Mouse (Mus musculus) T-helper 1 cell (primary cell): Measurements from ENCODE around the gene Wdr6.

Experiments used
- in situ Hi-C: fragments of 300-600 bp; cut with MboI, MseI; formaldehyde crosslinking; loops from one replicate; pipeline ENCODE4 v1.15.1; 2025; ENCODE audit warnings: high pct_unique_total_duplicates

The Wdr6 gene

GRCm38 (mm10) chr9:108573774-108574690, 4.5 kb downstream of the Wdr6 start:
- in situ Hi-C loops = loop anchor here (5.0 kb wide), 1 partner anchor 73 kb away; the partner anchor contains the start of gene Arih2

- in situ Hi-C loops = loop anchor here (5.0 kb wide), 1 partner anchor 75 kb away; the partner anchor contains the start of gene Arih2
These were observed 6.2 kb downstream of the Wdr6 start for GRCm38 (mm10) chr9:108572321-108572720.

GRCm38 (mm10) chr9:108571401-108571973, 7.1 kb downstream of the Wdr6 start:
- in situ Hi-C loops = loop anchor here (5.0 kb wide), 1 partner anchor 76 kb away; the partner anchor contains the start of gene Arih2

- in situ Hi-C loops = loop anchor here (5.0 kb wide), 1 partner anchor 77 kb away; the partner anchor contains the start of gene Arih2
These were observed 8.2 kb downstream of the Wdr6 start for GRCm38 (mm10) chr9:108570207-108570896.

- in situ Hi-C loops = loop anchor here (5.0 to 10.0 kb wide), 2 partner anchors 78 to 1305 kb away; partner anchors contain the start of genes Arih2 and Cdc25a
These were observed 8.9 kb downstream of the Wdr6 start, which contains the start of gene Dalrd3 for GRCm38 (mm10) chr9:108569381-108570206. Gene Dalrd3, plus strand, starts transcription at chr9:108569886.

GRCm38 (mm10) chr9:108568511-108568921, 10.0 kb downstream of the Wdr6 start:
- in situ Hi-C loops = loop anchor here (10.0 kb wide), 1 partner anchor 1306 kb away; the partner anchor contains the start of gene Cdc25a

GRCm38 (mm10) chr9:108567931-108568419, 10.6 kb downstream of the Wdr6 start:
- in situ Hi-C loops = loop anchor here (10.0 kb wide), 1 partner anchor 1307 kb away; the partner anchor contains the start of gene Cdc25a

- in situ Hi-C loops = loop anchor here (10.0 kb wide), 1 partner anchor 1308 kb away; the partner anchor contains the start of gene Cdc25a
These were observed 11.4 kb downstream of the Wdr6 start, which contains the start of gene Ndufaf3 for GRCm38 (mm10) chr9:108566815-108567776. Gene Ndufaf3, minus strand, starts transcription at chr9:108567434.

GRCm38 (mm10) chr9:108565881-108566814, 12.4 kb downstream of the Wdr6 start:
- in situ Hi-C loops = loop anchor here (10.0 kb wide), 1 partner anchor 1309 kb away; the partner anchor contains the start of gene Cdc25a

GRCm38 (mm10) chr9:108564131-108564530, 14.4 kb downstream of the Wdr6 start:
- in situ Hi-C loops = loop anchor here (10.0 kb wide), 1 partner anchor 1311 kb away; the partner anchor contains the start of gene Cdc25a

GRCm38 (mm10) chr9:108563671-108564070, 14.9 kb downstream of the Wdr6 start:
- in situ Hi-C loops = loop anchor here (10.0 kb wide), 1 partner anchor 1311 kb away; the partner anchor contains the start of gene Cdc25a

- in situ Hi-C loops = loop anchor here (10.0 kb wide), 1 partner anchor 1314 kb away; the partner anchor contains the start of gene Cdc25a
These were observed 18.2 kb downstream of the Wdr6 start, which contains the start of gene Impdh2 for GRCm38 (mm10) chr9:108560227-108560841. Gene Impdh2, plus strand, starts transcription at chr9:108560286.

- in situ Hi-C loops = no loop called here
These were observed 19.4 kb downstream of the Wdr6 start for GRCm38 (mm10) chr9:108559169-108559568.

- in situ Hi-C loops = loop anchor here (25.0 kb wide), 1 partner anchor 1165 kb away; the partner anchor contains the start of gene Fbxw18
These were observed 31.7 kb downstream of the Wdr6 start for GRCm38 (mm10) chr9:108546875-108547274.

- in situ Hi-C loops = loop anchor here (25.0 kb wide), 1 partner anchor 1166 kb away; the partner anchor contains the start of gene Fbxw18
These were observed 32.6 kb downstream of the Wdr6 start for GRCm38 (mm10) chr9:108545986-108546385.

- in situ Hi-C loops = loop anchor here (5.0 to 25.0 kb wide), 2 partner anchors 164 to 1171 kb away; partner anchors contain the start of gene Fbxw18
These were observed 37.7 kb downstream of the Wdr6 start for GRCm38 (mm10) chr9:108540846-108541245.

- in situ Hi-C loops = loop anchor here (10.0 to 25.0 kb wide), 4 partner anchors 767 to 1687 kb away; partner anchors contain the start of gene Fbxw18
These were observed 47.0 kb downstream of the Wdr6 start for GRCm38 (mm10) chr9:108531496-108531895.
